Comparison of ENCODE assay signal across 26 mouse cellular contexts in the genomic region with DNA sequence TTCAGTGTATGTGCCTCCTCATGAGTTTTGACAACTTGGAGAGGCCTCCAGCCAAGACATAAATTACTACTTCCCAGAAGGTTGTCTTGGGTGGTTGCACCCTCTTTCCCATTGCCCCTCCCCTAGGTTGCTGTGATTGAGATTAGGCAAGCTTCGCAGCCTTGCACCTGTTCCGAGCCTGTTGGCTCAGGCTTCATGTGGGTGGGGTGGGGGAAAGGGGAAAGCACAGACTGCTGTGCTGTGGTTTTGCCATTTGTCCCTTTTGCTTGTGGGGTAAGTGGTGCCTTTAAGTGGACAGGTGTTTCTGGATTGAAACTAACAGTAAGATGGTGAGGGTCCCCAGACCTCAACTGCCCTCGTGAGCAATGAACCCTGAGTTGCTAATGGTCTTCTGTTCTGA. TPM values are rescaled to one million over a fixed set of nuclear protein-coding genes. Genes with fewer than 3 reads are reported as not detected.
DNase-seq lines count a peak whose midpoint lies in the region; ATAC-seq and TF ChIP-seq lines count a peak whose summit lies in the region.
"Had no signal": no experiment of that assay in that cellular context is flagged by ENCODE, and none has a peak within 500 bp of the region (broad histone marks: within the 10 kb centered on the region; RNA-seq: fewer than 3 reads in every experiment).

No protein-coding gene starts in this region.

- no peak overlapping the region for H3ac ChIP-seq in myocyte (ENCODE audit: control insufficient read depth, insufficient read length)

- no peak for TF ChIP-seq RAD21 in CH12.LX (IDR thresholded peaks at IDR 0.05; ENCODE audit: low read depth, low read length)

- H3K27ac ChIP-seq in CH12.LX (ENCODE audit: insufficient read depth, low read depth) = no peak overlapping the region
- H3K27ac ChIP-seq in heart, embryonic 11.5 days (ENCODE audit: low read depth, low read length) = no peak overlapping the region
- no peak overlapping the region for H3K27ac ChIP-seq in liver, embryonic 11.5 days (ENCODE audit: low read depth, low read length)
- H3K27ac ChIP-seq: embryonic facial prominence, embryonic 10.5 days; embryonic facial prominence, embryonic 12.5 days; forebrain, embryonic 13.5 days; forebrain, embryonic 15.5 days had no signal

- peak; percentile 4 for DNase-seq in thymus, postnatal 4 days
- no peak for DNase-seq in thymus, postnatal 0 days (ENCODE audit: low spot score)
- DNase-seq in CH12.LX (ENCODE audit: extremely low read depth) = peak; percentile 45
- DNase-seq in right cerebral cortex, adult 18-20 months = no peak
- DNase-seq in liver, embryonic 11.5 days (ENCODE audit: low spot score) = no peak
- DNase-seq: adrenal gland, adult 8-10 months; adrenal gland, postnatal 14 days; adrenal gland, postnatal 36 days; B cell, adult 2 months; cerebellum, adult 11-12 months; cerebellum, adult 2 months; cerebellum, adult 9-10 months; cerebellum, postnatal 10 days; cerebellum, postnatal 25 days; forebrain, postnatal 0 days had no signal

- TF ChIP-seq EP300 in CH12.LX (IDR thresholded peaks at IDR 0.05; ENCODE audit: low read length) = peak; percentile 62

- 65% methylated on average over 3 of the region's 3 CpGs for WGBS in heart, embryonic 11.5 days (ENCODE audit: insufficient replicate concordance)
- 71% methylated on average over 3 of the region's 3 CpGs for WGBS in liver, embryonic 11.5 days

- H3K36me3 ChIP-seq in CH12.LX (replicated peaks in 1 of 2; ENCODE audit: control insufficient read depth in 1 of 2, insufficient read depth in 1 of 2, low read length in 1 of 2) (no peaks in the 10 kb centered on the region), myocyte (ENCODE audit: control insufficient read depth, insufficient read depth) (no peaks in the 10 kb centered on the region)
- no peaks in the 10 kb centered on the region for H3K36me3 ChIP-seq in heart, embryonic 11.5 days (ENCODE audit: control insufficient read depth, insufficient read depth, low read length)
- no peaks in the 10 kb centered on the region for H3K36me3 ChIP-seq in liver, embryonic 11.5 days (ENCODE audit: control insufficient read depth, insufficient read depth, low read length)
- H3K36me3 ChIP-seq: embryonic facial prominence, embryonic 10.5 days; embryonic facial prominence, embryonic 12.5 days; forebrain, embryonic 15.5 days had no signal

- H3K4me2 ChIP-seq in CH12.LX (ENCODE audit: insufficient read depth, low read depth, poor library complexity, severe bottlenecking) (0 out of 2 replicates have a peak overlapping the region, but pooled peaks have one; percentile 32), myocyte (ENCODE audit: low read depth) (peak overlapping the region; percentile 40)
- no peak overlapping the region for H3K4me2 ChIP-seq in heart, embryonic 11.5 days
- no peak overlapping the region for H3K4me2 ChIP-seq in liver, embryonic 11.5 days
- H3K4me2 ChIP-seq: embryonic facial prominence, embryonic 12.5 days; forebrain, embryonic 13.5 days; forebrain, embryonic 15.5 days had no signal

- TF ChIP-seq POLR2A in CH12.LX (IDR thresholded peaks at IDR 0.05; ENCODE audit: low read depth, low read length) (no peak), myocyte (IDR thresholded peaks at IDR 0.05; ENCODE audit: insufficient read length, low read depth) (no peak)

- H3K9me3 ChIP-seq in CH12.LX (replicated peaks; ENCODE audit: low read length) = no peaks in the 10 kb centered on the region
- H3K9me3 ChIP-seq in heart, embryonic 11.5 days (replicated peaks; ENCODE audit: control insufficient read depth, low read length) = no peaks in the 10 kb centered on the region
- H3K9me3 ChIP-seq in liver, embryonic 11.5 days (ENCODE audit: control insufficient read depth, low read length) = no peaks in the 10 kb centered on the region
- H3K9me3 ChIP-seq: embryonic facial prominence, embryonic 10.5 days; embryonic facial prominence, embryonic 12.5 days; forebrain, embryonic 13.5 days; forebrain, embryonic 15.5 days had no signal

- no peak for TF ChIP-seq CTCF in CH12.LX (conservative IDR thresholded peaks at IDR 0.05 in 1 of 2, IDR thresholded peaks at IDR 0.05 in 1 of 2; ENCODE audit: low read depth in 2 of 2, low read length in 2 of 2)

- H3K27me3 ChIP-seq in CH12.LX (replicated peaks) (peaks cover 17% of the 10 kb centered on the region), myocyte (ENCODE audit: control insufficient read depth, insufficient read depth, insufficient read length) (peaks cover 25% of the 10 kb centered on the region)
- no peaks in the 10 kb centered on the region; the same call in 1 of the 2 replicates for H3K27me3 ChIP-seq in heart, embryonic 11.5 days (ENCODE audit: control insufficient read depth, insufficient read depth, low read length)
- no peaks in the 10 kb centered on the region; the same call in 1 of the 2 replicates for H3K27me3 ChIP-seq in liver, embryonic 11.5 days (replicated peaks; ENCODE audit: control insufficient read depth, insufficient read depth, low read length)
- H3K27me3 ChIP-seq: embryonic facial prominence, embryonic 12.5 days; forebrain, embryonic 13.5 days; forebrain, embryonic 15.5 days had no signal

- in situ Hi-C loops in CH12.LX (cut with MboI; ENCODE audit: low pct_ligation_motif_present, low pct_unique_long_range_greater_than_20kb, low sequenced_read_pairs) = loop anchor here (5.0 kb wide), 1 partner anchor 394 kb away; no protein-coding TSS in a partner anchor

- no peak for ATAC-seq in heart, embryonic 11.5 days (replicated peaks; ENCODE audit: insufficient number of reproducible peaks, low FRiP score, low TSS enrichment)
- ATAC-seq in liver, embryonic 11.5 days (replicated peaks; ENCODE audit: low FRiP score) = no peak
- ATAC-seq: CD4-positive, CD25-positive, alpha-beta regulatory T cell, adult 4 months; forebrain, embryonic 13.5 days; forebrain, embryonic 15.5 days; forebrain, postnatal 0 days had no signal

- H3K4me3 ChIP-seq in CH12.LX (replicated peaks in 1 of 3; ENCODE audit: low read depth in 2 of 3, low read length in 2 of 3, poor library complexity in 1 of 3) = no peak overlapping the region
- no peak overlapping the region for H3K4me3 ChIP-seq in myocyte
- H3K4me3 ChIP-seq in heart, embryonic 11.5 days (ENCODE audit: low read depth, low read length) = no peak overlapping the region
- H3K4me3 ChIP-seq in liver, embryonic 11.5 days (ENCODE audit: low read depth, low read length) = no peak overlapping the region
- H3K4me3 ChIP-seq: embryonic facial prominence, embryonic 10.5 days; embryonic facial prominence, embryonic 12.5 days; forebrain, embryonic 13.5 days; forebrain, embryonic 15.5 days had no signal

- dilution Hi-C loops in CH12.LX (cut with MboI; ENCODE audit: extremely low pct_ligation_motif_present, extremely low pct_unique_long_range_greater_than_20kb, low sequenced_read_pairs) = no loop called here

- H3K4me1 ChIP-seq in CH12.LX (ENCODE audit: control insufficient read depth in 1 of 2, insufficient read depth in 2 of 2) = peaks cover 19 to 48% of the 10 kb centered on the region in 2 experiments
- no peaks in the 10 kb centered on the region for H3K4me1 ChIP-seq in heart, embryonic 11.5 days (ENCODE audit: control insufficient read depth, insufficient read depth, low read length)
- H3K4me1 ChIP-seq in liver, embryonic 11.5 days (replicated peaks; ENCODE audit: control insufficient read depth, insufficient read depth, low read length) = no peaks in the 10 kb centered on the region; the same call in 1 of the 2 replicates
- H3K4me1 ChIP-seq: embryonic facial prominence, embryonic 12.5 days; forebrain, embryonic 13.5 days had no signal

- no peak overlapping the region for H3K9ac ChIP-seq in CH12.LX (ENCODE audit: insufficient read depth, low read depth)
- no peak overlapping the region for H3K9ac ChIP-seq in heart, embryonic 11.5 days (ENCODE audit: low read depth, low read length)
- no peak overlapping the region for H3K9ac ChIP-seq in liver, embryonic 11.5 days (ENCODE audit: low read depth, low read length)
- H3K9ac ChIP-seq: embryonic facial prominence, embryonic 12.5 days; forebrain, embryonic 13.5 days; forebrain, embryonic 15.5 days; forebrain, postnatal 0 days had no signal

- H3K79me2 ChIP-seq in CH12.LX (replicated peaks; ENCODE audit: control insufficient read depth, extremely low read depth, insufficient read depth, poor library complexity, severe bottlenecking) (no peaks in the 10 kb centered on the region), myocyte (ENCODE audit: control insufficient read depth, insufficient read depth) (no peaks in the 10 kb centered on the region)

RNA-seq across cellular contexts. Expression of a gene that starts 8.2 kb away (rescaled TPM):
- polyA plus RNA-seq in thymus, postnatal 0 days (2015; fragmentation: Nextera tagmentation; extraction: Ambion mirVana) = 2.6 and 3.1 TPM in 2 replicates
- total RNA-seq in CH12.LX (2012; rRNA removed) (49.8 and 55.9 TPM in 2 replicates), CH12.LX (2014; rRNA removed) (37.3 and 43.3 TPM in 2 replicates)
- polyA plus RNA-seq in CH12.LX (2012; ENCODE audit: insufficient read length, low read depth) (17.1 and 22.1 TPM in 2 replicates), myocyte (2012; fragmentation: generic; extraction: Trizol) (102 TPM)
- polyA plus RNA-seq in heart, embryonic 11.5 days (2014; fragmentation: Nextera tagmentation; extraction: Ambion mirVana) = 0.30 TPM in 1 of 2 replicates, not detected in the other
- 0.51 and 0.64 TPM in 2 replicates for polyA plus RNA-seq in liver, embryonic 11.5 days (2014; fragmentation: Nextera tagmentation; extraction: Ambion mirVana)

RNA-seq across cellular contexts. Expression of a gene that starts 26.3 kb away (rescaled TPM):
- 33.4 and 37.3 TPM in 2 replicates for polyA plus RNA-seq in thymus, postnatal 0 days (2015; fragmentation: Nextera tagmentation; extraction: Ambion mirVana)
- total RNA-seq in CH12.LX (2012; rRNA removed) (9.9 and 10.3 TPM in 2 replicates), CH12.LX (2014; rRNA removed) (5.4 and 6.4 TPM in 2 replicates)
- polyA plus RNA-seq in CH12.LX (2012; ENCODE audit: insufficient read length, low read depth) (18.8 and 20.2 TPM in 2 replicates), myocyte (2012; fragmentation: generic; extraction: Trizol) (22.8 TPM)
- polyA plus RNA-seq in heart, embryonic 11.5 days (2014; fragmentation: Nextera tagmentation; extraction: Ambion mirVana) = 37.4 and 46.4 TPM in 2 replicates
- 32.6 and 32.9 TPM in 2 replicates for polyA plus RNA-seq in liver, embryonic 11.5 days (2014; fragmentation: Nextera tagmentation; extraction: Ambion mirVana)

RNA-seq across cellular contexts. Expression of a gene that starts 36.0 kb away (rescaled TPM):
- 1.1 and 1.3 TPM in 2 replicates for polyA plus RNA-seq in thymus, postnatal 0 days (2015; fragmentation: Nextera tagmentation; extraction: Ambion mirVana)
- not detected in 2 replicates for total RNA-seq in CH12.LX (2012; rRNA removed)
- not detected in 2 replicates for total RNA-seq in CH12.LX (2014; rRNA removed)
- not detected in 2 replicates for polyA plus RNA-seq in CH12.LX (2012; ENCODE audit: insufficient read length, low read depth)
- 1,410 TPM for polyA plus RNA-seq in myocyte (2012; fragmentation: generic; extraction: Trizol)
- 0.15 and 0.23 TPM in 2 replicates for polyA plus RNA-seq in heart, embryonic 11.5 days (2014; fragmentation: Nextera tagmentation; extraction: Ambion mirVana)
- 0.12 and 0.13 TPM in 2 replicates for polyA plus RNA-seq in liver, embryonic 11.5 days (2014; fragmentation: Nextera tagmentation; extraction: Ambion mirVana)
- total RNA-seq: adrenal gland, adult 18-20 months; adrenal gland, postnatal 14 days; adrenal gland, postnatal 36 days; ES-E14; forebrain, postnatal 0 days; MEL had no signal
- polyA plus RNA-seq: CD4-positive, CD25-positive, alpha-beta regulatory T cell, adult 4 months; forebrain, embryonic 11.5 days; forebrain, embryonic 13.5 days had no signal

RNA-seq across cellular contexts. Expression of a gene that starts 43.2 kb away (rescaled TPM):
- 2.0 and 2.1 TPM in 2 replicates for polyA plus RNA-seq in thymus, postnatal 0 days (2015; fragmentation: Nextera tagmentation; extraction: Ambion mirVana)
- total RNA-seq in CH12.LX (2012; rRNA removed) (0.13 TPM in 1 of 2 replicates, not detected in the other), CH12.LX (2014; rRNA removed) (not detected in 2 replicates)
- polyA plus RNA-seq in CH12.LX (2012; ENCODE audit: insufficient read length, low read depth) (not detected in 2 replicates), myocyte (2012; fragmentation: generic; extraction: Trizol) (17.6 TPM)
- 9.0 and 14.2 TPM in 2 replicates for polyA plus RNA-seq in heart, embryonic 11.5 days (2014; fragmentation: Nextera tagmentation; extraction: Ambion mirVana)
- polyA plus RNA-seq in liver, embryonic 11.5 days (2014; fragmentation: Nextera tagmentation; extraction: Ambion mirVana) = 1.8 and 3.5 TPM in 2 replicates
- total RNA-seq: MEL had no signal

Comparison
In these comparisons a context has a peak if more than half of its experiments do, and no peak if none do; other contexts are left out.
1. DNase-seq: peak in thymus, postnatal 4 days (single experiment) and CH12.LX (single experiment); none in thymus, postnatal 0 days (single experiment), right cerebral cortex, adult 18-20 months (single experiment) and liver, embryonic 11.5 days (single experiment).
2. H3K4me2 ChIP-seq: peak in CH12.LX (single experiment) and myocyte (single experiment); none in heart, embryonic 11.5 days (single experiment) and liver, embryonic 11.5 days (single experiment).
3. RNA of a gene that starts 36.0 kb away (polyA plus RNA-seq): 1,410 TPM in myocyte (single experiment); 1.1 to 1.3 TPM in thymus, postnatal 0 days, 0.15 to 0.23 TPM in heart, embryonic 11.5 days, 0.12 to 0.13 TPM in liver, embryonic 11.5 days and not detected in CH12.LX; every median in the first group is over 100 times any median in the second.